Mouse (Mus musculus): ENCODE data around the gene Map3k6. TPM values are rescaled to one million over a fixed set of nuclear protein-coding genes. Genes with fewer than 3 reads are reported as not detected.
A peak's percentile ranks its signal among the peaks of the same experiment; 100 is the strongest.

Map3k6 gene
- polyA plus RNA-seq, 1 experiment from 2014 or later, result 3.5 TPM

DNA sequence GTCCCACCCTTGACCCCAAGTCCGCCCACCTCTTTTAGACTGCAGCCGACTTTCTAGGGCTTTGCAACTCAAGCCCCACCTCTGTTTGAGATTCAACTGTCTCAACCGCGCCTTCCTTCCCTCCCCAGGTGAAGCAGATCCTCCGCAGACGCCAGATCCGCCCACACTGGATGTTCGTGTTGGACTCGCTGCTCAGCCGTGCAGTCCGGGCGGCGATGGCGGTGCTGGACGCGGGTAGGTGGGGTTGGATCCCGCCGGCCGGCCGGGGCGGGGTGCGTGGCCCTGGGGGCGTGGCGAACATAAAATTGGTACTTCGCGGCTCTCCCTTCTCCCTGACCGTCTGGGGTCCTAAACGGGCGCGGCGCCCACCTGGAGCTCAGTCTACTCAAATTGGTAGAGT is 10.6 kb downstream of the Map3k6 start:
- Histone ChIP-seq H3K4me2 (peak overlapping the region; percentile 57), H3K36me3 (ENCODE audit: control insufficient read depth, insufficient read depth, low read length) (no peaks in the 10 kb centered on the region), H3K4me1 (replicated peaks; ENCODE audit: control insufficient read depth, insufficient read depth, low read length) (peaks cover 31% of the 10 kb centered on the region), H3K27ac (ENCODE audit: low read depth, low read length) (no peak overlapping the region), H3K9me3 (ENCODE audit: control insufficient read depth, low read length) (no peaks in the 10 kb centered on the region), H3K27me3 (replicated peaks; ENCODE audit: control insufficient read depth, insufficient read depth, low read length) (peaks cover 50% of the 10 kb centered on the region), H3K9ac (ENCODE audit: low read depth, low read length) (no peak overlapping the region), H3K4me3 (ENCODE audit: low read depth, low read length) (peak overlapping the region; percentile 31)
- 20% methylated on average over 31 of the region's 31 CpGs for WGBS
- no peak for DNase-seq (ENCODE audit: low spot score)
- ATAC-seq (replicated peaks; ENCODE audit: low FRiP score), result no peak

DNA sequence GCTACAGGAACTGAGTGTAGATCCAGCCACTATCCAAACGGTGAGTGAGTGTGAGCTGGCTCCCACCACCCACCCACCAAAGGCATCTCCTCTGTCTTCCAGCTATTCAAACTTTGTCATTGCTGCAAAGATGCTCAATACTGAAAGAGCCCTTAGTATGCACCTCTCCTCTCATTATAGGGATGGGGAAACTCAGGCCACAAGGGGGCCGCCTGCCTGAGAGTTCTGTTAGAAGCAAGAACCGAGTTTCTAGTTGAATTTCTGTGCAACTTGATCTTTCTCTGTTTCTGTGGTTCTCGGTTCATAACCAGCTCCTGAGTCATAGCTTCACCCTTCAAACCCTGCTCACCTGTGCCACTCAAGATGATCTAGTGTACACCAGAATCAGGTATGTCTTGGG is 11.5 kb downstream of the Map3k6 start:
- Histone ChIP-seq H3K4me3 (ENCODE audit: low read depth, low read length) (no peak overlapping the region), H3K4me1 (replicated peaks; ENCODE audit: control insufficient read depth, insufficient read depth, low read length) (peaks cover 25% of the 10 kb centered on the region), H3K9ac (ENCODE audit: low read depth, low read length) (no peak overlapping the region), H3K27me3 (replicated peaks; ENCODE audit: control insufficient read depth, insufficient read depth, low read length) (peaks cover 52% of the 10 kb centered on the region), H3K4me2 (no peak overlapping the region), H3K27ac (ENCODE audit: low read depth, low read length) (no peak overlapping the region), H3K36me3 (ENCODE audit: control insufficient read depth, insufficient read depth, low read length) (no peaks in the 10 kb centered on the region), H3K9me3 (ENCODE audit: control insufficient read depth, low read length) (no peaks in the 10 kb centered on the region)
- ATAC-seq (replicated peaks; ENCODE audit: low FRiP score) (no peak), DNase-seq (ENCODE audit: low spot score) (no peak)
- 59% methylated on average over 4 of the region's 4 CpGs for WGBS

DNA sequence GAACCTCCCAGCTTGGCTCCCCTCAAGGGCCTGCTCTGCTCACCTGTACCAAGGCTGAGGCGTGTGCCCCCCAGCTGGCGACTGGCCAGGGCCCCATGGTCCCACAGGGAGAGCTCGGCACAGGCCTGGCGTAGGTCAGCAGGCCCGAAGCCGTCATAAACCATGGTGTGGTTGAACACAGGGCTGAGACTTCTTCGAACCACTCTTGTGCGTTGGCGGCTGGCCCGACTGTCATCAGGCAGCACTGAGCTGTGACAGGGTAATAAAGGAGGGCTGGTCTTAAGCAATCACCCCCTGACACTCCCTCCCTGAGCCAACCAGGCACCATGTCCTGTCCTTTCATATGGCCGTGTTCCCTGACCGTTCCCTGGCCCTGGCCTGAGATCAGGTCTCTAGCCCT is 12.8 kb downstream of the Map3k6 start:
- no peaks in the 10 kb centered on the region for H3K9me3 ChIP-seq (ENCODE audit: control insufficient read depth, low read length)
- ATAC-seq (replicated peaks; ENCODE audit: low FRiP score) (no peak), DNase-seq (ENCODE audit: low spot score) (no peak)
- no peak overlapping the region for H3K9ac ChIP-seq (ENCODE audit: low read depth, low read length)
- no peak overlapping the region for H3K4me3 ChIP-seq (ENCODE audit: low read depth, low read length)
- WGBS, result 88% methylated on average over 12 of the region's 12 CpGs
- H3K4me1 ChIP-seq (replicated peaks; ENCODE audit: control insufficient read depth, insufficient read depth, low read length), result peaks cover 15% of the 10 kb centered on the region
- no peaks in the 10 kb centered on the region for H3K36me3 ChIP-seq (ENCODE audit: control insufficient read depth, insufficient read depth, low read length)
- peaks cover 54% of the 10 kb centered on the region for H3K27me3 ChIP-seq (replicated peaks; ENCODE audit: control insufficient read depth, insufficient read depth, low read length)
- no peak overlapping the region for H3K4me2 ChIP-seq
- no peak overlapping the region for H3K27ac ChIP-seq (ENCODE audit: low read depth, low read length)

DNA sequence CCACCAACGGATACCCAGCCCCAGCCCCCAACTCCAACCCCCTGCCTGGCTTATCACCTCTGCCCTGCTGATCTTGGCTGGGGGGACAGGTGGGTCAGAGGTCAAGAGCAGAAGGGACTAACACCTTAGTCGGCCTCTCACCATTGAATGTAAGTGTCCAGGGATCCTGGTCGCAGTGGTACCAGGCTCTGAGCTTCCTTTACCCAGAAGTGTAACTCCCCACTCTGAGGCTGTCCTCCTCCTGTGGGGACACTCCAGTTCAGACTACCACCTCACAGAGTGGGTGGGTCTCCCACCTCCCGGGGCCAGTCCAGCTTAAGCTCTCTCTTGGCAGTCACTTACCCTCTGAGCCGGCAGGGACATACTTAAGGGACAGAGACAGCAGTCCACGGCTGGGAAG is 14.8 kb downstream of the Map3k6 start:
- no peak overlapping the region for H3K9ac ChIP-seq (ENCODE audit: low read depth, low read length)
- no peak for DNase-seq (ENCODE audit: low spot score)
- no peaks in the 10 kb centered on the region for H3K9me3 ChIP-seq (ENCODE audit: control insufficient read depth, low read length)
- WGBS, result 55% methylated on average over 6 of the region's 6 CpGs
- no peak overlapping the region for H3K4me3 ChIP-seq (ENCODE audit: low read depth, low read length)
- no peak overlapping the region for H3K27ac ChIP-seq (ENCODE audit: low read depth, low read length)
- H3K27me3 ChIP-seq (replicated peaks; ENCODE audit: control insufficient read depth, insufficient read depth, low read length), result peaks cover 48% of the 10 kb centered on the region
- no peak for ATAC-seq (replicated peaks; ENCODE audit: low FRiP score)
- no peaks in the 10 kb centered on the region for H3K36me3 ChIP-seq (ENCODE audit: control insufficient read depth, insufficient read depth, low read length)
- H3K4me2 ChIP-seq, result no peak overlapping the region
- peaks cover 6% of the 10 kb centered on the region for H3K4me1 ChIP-seq (replicated peaks; ENCODE audit: control insufficient read depth, insufficient read depth, low read length)

DNA sequence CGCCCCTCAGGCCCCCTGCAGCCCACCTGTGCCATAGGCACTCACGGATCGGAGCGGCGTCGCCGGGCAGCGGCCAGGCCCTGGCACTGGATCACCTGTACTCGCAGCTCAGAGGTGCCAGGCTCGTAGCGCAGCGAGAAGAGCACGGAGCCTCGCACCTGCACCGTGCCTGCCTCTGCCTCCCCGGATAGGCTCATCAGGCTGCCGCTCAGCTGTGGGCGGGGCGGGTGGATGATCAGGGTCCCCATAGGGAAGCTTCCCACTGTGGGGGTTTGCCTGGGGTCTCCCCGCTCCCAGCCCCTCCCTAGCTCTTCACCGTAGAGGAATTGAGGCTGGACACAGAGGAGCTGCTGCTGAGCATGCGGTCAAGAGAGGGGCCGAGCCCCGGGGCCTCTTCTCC is 16.2 kb downstream of the Map3k6 start:
- Histone ChIP-seq H3K9ac (ENCODE audit: low read depth, low read length) (no peak overlapping the region), H3K36me3 (ENCODE audit: control insufficient read depth, insufficient read depth, low read length) (no peaks in the 10 kb centered on the region), H3K9me3 (ENCODE audit: control insufficient read depth, low read length) (no peaks in the 10 kb centered on the region), H3K4me1 (replicated peaks; ENCODE audit: control insufficient read depth, insufficient read depth, low read length) (no peaks in the 10 kb centered on the region), H3K4me2 (peak overlapping the region; percentile 12; the same call in 1 of the 2 replicates), H3K27me3 (replicated peaks; ENCODE audit: control insufficient read depth, insufficient read depth, low read length) (peaks cover 36% of the 10 kb centered on the region), H3K27ac (ENCODE audit: low read depth, low read length) (no peak overlapping the region), H3K4me3 (ENCODE audit: low read depth, low read length) (no peak overlapping the region)
- 18% methylated on average over 24 of the region's 24 CpGs for WGBS
- DNase-seq (ENCODE audit: low spot score) (no peak), ATAC-seq (replicated peaks; ENCODE audit: low FRiP score) (no peak)

DNA sequence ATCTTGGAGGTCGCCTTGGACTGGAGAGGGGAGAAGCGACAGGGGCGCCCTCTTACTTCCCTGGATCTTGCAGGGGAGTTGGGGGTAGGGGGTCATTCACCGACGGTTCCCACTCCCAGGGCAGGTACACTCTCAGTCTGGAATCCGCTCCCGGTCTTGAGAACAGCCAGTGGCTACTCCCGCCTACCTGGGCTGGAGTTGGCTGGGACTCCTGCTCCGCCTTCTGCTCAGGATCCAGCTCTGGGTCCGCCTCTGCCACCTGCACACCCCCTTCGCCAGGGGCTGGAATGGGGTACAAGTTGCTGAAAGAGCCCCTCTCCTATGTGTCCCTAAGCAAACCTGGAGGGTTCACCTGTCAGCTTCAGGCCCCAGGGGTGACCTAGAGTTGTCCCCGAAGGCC is 16.6 kb downstream of the Map3k6 start:
- Histone ChIP-seq H3K4me1 (replicated peaks; ENCODE audit: control insufficient read depth, insufficient read depth, low read length) (no peaks in the 10 kb centered on the region), H3K9ac (ENCODE audit: low read depth, low read length) (no peak overlapping the region), H3K27me3 (replicated peaks; ENCODE audit: control insufficient read depth, insufficient read depth, low read length) (peaks cover 32% of the 10 kb centered on the region), H3K4me2 (peak overlapping the region; percentile 12; the same call in 1 of the 2 replicates), H3K27ac (ENCODE audit: low read depth, low read length) (no peak overlapping the region), H3K36me3 (ENCODE audit: control insufficient read depth, insufficient read depth, low read length) (no peaks in the 10 kb centered on the region), H3K9me3 (ENCODE audit: control insufficient read depth, low read length) (no peaks in the 10 kb centered on the region), H3K4me3 (ENCODE audit: low read depth, low read length) (no peak overlapping the region)
- ATAC-seq (replicated peaks; ENCODE audit: low FRiP score), result no peak
- WGBS, result 41% methylated on average over 12 of the region's 12 CpGs
- no peak for DNase-seq (ENCODE audit: low spot score)

DNA sequence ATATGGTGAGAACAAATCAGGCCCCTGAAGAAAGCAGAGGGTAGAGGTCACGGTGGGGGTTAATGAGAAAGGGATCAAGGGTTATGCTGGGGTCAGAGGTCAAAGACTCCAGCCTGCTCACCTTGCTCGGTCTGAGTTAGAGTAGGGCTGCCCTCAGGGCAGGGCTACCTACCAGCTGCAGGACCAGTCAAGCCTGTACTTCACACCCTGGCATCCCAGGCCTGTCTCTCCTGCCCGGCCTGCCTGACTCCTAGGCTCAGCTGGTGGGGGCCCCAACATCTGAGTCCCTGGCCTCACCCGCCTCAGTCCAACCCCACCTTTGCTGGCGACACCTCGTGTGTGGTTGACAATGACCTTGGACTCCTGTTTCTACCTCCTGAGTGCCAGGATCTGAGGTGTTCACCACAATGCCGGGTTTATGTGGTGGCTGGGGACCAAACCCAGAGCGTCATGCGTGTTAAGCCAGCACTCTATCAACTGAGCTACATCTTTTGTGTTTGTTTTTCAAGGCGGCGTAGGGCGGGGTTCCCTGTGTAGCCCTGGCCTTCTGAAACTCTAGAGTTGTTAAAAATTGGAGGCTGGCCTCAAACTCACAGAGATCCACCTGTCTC is 17.3 kb downstream of the Map3k6 start:
- Histone ChIP-seq H3K36me3 (ENCODE audit: control insufficient read depth, insufficient read depth, low read length) (no peaks in the 10 kb centered on the region), H3K9ac (ENCODE audit: low read depth, low read length) (no peak overlapping the region), H3K27me3 (replicated peaks; ENCODE audit: control insufficient read depth, insufficient read depth, low read length) (peaks cover 30% of the 10 kb centered on the region), H3K4me2 (no peak overlapping the region), H3K9me3 (ENCODE audit: control insufficient read depth, low read length) (no peaks in the 10 kb centered on the region), H3K27ac (ENCODE audit: low read depth, low read length) (no peak overlapping the region), H3K4me3 (ENCODE audit: low read depth, low read length) (no peak overlapping the region), H3K4me1 (replicated peaks; ENCODE audit: control insufficient read depth, insufficient read depth, low read length) (peaks cover 2% of the 10 kb centered on the region; the same call in 1 of the 2 replicates)
- 65% methylated on average over 12 of the region's 12 CpGs for WGBS
- DNase-seq (ENCODE audit: low spot score) (no peak), ATAC-seq (replicated peaks; ENCODE audit: low FRiP score) (no peak)

DNA sequence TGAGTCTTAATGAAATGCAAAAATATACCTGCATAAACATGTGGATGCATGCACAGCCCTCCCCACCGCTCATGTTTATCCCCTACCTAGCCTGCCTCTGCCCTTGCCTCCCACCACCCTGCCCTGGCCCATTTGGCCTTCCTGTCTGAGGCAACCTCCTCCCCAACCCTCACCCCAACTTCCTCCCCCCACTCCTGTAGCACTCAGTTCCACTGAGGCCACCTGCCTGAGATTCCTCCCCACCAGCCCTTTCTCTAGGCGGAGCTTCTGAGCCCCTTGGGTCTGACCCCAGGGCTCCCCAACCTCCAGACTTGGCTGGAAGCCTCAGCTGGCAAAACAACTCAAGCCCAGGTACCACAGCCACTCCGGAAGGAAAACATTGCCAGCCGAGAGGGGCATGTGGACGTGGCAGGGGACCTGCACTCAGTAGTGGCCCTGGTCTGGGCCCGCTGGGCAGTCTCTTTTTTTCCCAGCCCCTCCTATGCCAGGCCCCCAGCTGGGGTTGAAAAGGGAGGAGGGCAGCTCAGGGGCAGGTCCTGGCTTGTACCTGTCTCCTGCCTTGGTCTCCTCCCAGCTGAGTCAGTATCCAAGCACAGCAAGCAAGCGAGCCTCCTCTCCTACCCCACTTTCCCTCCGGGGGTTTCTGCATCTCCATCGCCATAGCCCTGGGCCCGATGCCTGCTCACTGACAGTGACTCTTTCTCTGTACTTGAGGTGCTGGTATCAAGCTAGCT is 21.2 kb downstream of the Map3k6 start:
- Histone ChIP-seq H3K9ac (ENCODE audit: low read depth, low read length) (no peak overlapping the region), H3K27ac (ENCODE audit: low read depth, low read length) (no peak overlapping the region), H3K4me1 (replicated peaks; ENCODE audit: control insufficient read depth, insufficient read depth, low read length) (peaks cover 5% of the 10 kb centered on the region; the same call in 1 of the 2 replicates), H3K9me3 (ENCODE audit: control insufficient read depth, low read length) (no peaks in the 10 kb centered on the region), H3K4me3 (ENCODE audit: low read depth, low read length) (no peak overlapping the region), H3K4me2 (no peak overlapping the region), H3K36me3 (ENCODE audit: control insufficient read depth, insufficient read depth, low read length) (peaks cover 23% of the 10 kb centered on the region), H3K27me3 (replicated peaks; ENCODE audit: control insufficient read depth, insufficient read depth, low read length) (peaks cover 15% of the 10 kb centered on the region)
- ATAC-seq (replicated peaks; ENCODE audit: low FRiP score), result no peak
- no peak for DNase-seq (ENCODE audit: low spot score)
- WGBS, result 59% methylated on average over 10 of the region's 10 CpGs

DNA sequence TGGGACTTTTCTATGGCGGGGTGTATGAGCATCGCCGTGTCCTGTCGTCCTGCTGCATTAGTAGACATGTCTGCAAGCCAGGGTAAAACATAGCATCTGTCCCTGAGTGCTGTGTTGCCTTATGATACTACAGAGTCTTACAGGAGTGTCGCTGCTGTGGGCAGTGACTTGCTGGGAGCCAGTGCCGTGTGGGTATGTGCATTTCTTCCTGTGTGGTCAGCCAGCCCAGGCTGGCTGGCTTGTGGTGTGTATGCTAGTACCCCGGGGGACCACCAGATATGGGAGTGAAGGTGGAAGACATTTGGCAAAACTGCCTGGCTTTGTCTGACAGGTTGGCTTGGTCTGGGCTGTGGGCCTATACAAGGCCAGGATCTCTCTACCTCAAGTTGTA is 21.8 kb downstream of the Map3k6 start:
- H3K4me2 ChIP-seq, result no peak overlapping the region
- no peak overlapping the region for H3K9ac ChIP-seq (ENCODE audit: low read depth, low read length)
- 59% methylated on average over 7 of the region's 7 CpGs for WGBS
- no peaks in the 10 kb centered on the region for H3K9me3 ChIP-seq (ENCODE audit: control insufficient read depth, low read length)
- ATAC-seq (replicated peaks; ENCODE audit: low FRiP score) (no peak), DNase-seq (ENCODE audit: low spot score) (no peak)
- H3K4me3 ChIP-seq (ENCODE audit: low read depth, low read length), result no peak overlapping the region
- H3K27me3 ChIP-seq (replicated peaks; ENCODE audit: control insufficient read depth, insufficient read depth, low read length), result peaks cover 9% of the 10 kb centered on the region
- peaks cover 5% of the 10 kb centered on the region; the same call in 1 of the 2 replicates for H3K4me1 ChIP-seq (replicated peaks; ENCODE audit: control insufficient read depth, insufficient read depth, low read length)
- no peak overlapping the region for H3K27ac ChIP-seq (ENCODE audit: low read depth, low read length)
- H3K36me3 ChIP-seq (ENCODE audit: control insufficient read depth, insufficient read depth, low read length), result peaks cover 23% of the 10 kb centered on the region

All from liver, embryonic 11.5 days (tissue).